Mouse (Mus musculus) gastrocnemius, postnatal 14 days (tissue): Measurements from ENCODE around the gene Rpp21. TPM values are rescaled to one million over a fixed set of nuclear protein-coding genes. Genes with fewer than 3 reads are reported as not detected.
"Not testable (repeated sequence)": the region's sequence is repeated elsewhere in the genome, so short reads cannot be mapped to it uniquely, and the experiment has no call there.

Experiments used
- DNase-seq: peaks from one replicate; pipeline ENCODE4 v3.0.0; 2021; ENCODE audit warnings: mixed read lengths
- intact Hi-C: fragments of 180-260 bp; cut with DNase I; formaldehyde crosslinking; loops from one replicate; pipeline ENCODE4 v1.15.1; 2025; ENCODE audit warnings: low total_unique reads
- total RNA-seq, 2 experiments: library from RNA; stranded (reverse); gene quantifications; 2 replicates each; pipeline ENCODE4 v1.2.3; 2021

The Rpp21 gene
- total RNA-seq, 2 experiments from 2014 or later: 22.5 to 23.4 TPM

DNA sequence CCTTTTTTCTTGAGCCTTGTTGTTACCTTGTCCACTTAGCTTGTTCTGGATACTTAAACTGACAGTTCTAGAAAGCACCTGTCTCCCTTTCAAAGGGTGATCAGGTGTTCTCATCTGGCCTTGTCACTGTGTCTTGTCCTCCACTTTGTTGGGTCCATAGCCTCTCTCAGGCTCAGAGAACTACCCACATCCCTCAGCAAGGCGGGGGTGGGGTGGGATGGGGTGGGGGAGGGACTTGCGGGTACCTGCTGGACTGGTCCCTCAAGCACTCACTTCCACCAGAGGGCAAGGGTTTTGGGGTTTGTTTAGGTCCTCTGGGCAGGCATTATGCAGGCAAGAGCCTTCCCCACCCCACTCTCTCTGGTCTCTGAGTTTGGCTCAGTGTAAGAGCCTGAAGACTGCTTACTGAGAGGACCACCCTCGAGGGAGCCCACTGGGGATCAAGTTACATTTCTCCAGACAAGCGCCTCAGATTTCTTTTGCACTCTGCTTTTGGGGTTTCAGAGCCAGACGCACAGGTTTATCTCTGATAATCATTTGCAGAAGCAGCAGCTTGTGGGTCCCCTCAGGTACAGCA is 17.1 kb downstream of the Rpp21 start:
- intact Hi-C loops: no loop called here

DNA sequence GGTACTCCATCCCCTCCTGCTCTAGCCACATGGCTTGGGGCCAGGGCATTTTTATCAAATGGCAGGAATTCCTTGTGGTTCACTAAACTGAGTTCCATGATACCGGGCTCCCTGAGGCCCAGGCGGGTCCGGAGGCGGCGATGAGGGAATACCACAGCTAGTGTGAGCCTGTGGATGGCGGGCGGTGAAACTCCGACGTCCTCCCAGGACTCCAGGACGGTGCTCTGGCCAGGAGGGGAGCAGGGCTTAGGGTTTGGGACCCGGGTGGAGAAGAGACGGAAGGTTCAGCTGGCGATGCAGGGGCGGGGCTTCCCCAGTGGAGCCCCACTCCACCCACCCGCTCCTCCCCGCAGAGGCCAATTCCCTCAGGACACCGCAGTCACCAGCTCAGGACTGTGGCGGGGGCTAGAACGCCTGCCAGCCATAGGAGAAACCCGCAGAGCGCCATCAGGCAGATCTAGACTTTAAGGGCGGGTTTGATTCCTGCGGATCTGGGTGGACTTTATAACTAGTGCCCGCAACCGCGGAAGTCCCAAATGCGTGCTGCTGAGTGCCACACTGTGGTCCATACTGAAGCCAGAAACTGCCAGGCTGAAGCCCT is 20.4 kb downstream of the Rpp21 start:
- intact Hi-C loops: no loop called here
- DNase-seq: no peak

More for the DNA sequence above, 17.1 kb downstream of the Rpp21 start:
- DNase-seq: no peak

DNA sequence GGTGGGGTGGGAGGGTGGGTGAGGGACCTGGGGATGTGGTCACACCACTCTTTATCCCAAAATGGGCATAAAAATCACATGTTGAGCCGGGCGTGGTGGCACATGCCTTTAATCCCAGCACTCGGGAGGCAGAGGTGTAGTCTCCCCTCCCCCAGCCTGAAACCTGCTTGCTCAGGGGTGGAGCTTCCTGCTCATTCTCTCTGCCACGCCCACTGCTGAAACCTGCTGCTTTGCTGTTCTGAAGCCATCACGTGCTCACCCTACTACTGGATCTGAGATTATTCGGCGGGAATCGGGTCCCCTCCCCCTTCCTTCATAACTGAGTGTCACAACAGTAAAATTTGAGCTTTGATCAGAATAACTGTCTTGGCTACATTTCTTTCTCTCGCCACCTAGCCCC is 22.6 kb downstream of the Rpp21 start:
- intact Hi-C loops, DNase-seq: not testable (repeated sequence)

DNA sequence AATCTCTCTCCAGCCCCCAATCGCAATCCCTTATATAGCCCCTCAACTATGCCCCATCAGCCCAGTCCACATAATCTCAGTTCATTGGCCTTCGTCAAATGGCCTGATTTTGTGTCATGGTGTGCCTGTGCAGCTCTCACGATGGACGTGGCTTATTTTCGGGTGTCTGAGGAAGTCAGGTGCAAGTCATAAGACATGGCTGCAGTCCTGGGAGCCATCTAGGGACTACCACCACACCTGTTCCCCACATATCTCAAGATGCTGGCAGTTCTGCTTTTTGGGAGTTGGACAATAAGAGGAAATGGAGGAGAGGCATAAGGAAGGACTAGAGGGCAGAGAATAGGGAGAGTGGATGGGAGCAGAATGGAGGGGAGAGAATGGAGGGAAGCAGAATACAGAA is 24.3 kb downstream of the Rpp21 start:
- DNase-seq: no peak
- intact Hi-C loops: no loop called here

DNA sequence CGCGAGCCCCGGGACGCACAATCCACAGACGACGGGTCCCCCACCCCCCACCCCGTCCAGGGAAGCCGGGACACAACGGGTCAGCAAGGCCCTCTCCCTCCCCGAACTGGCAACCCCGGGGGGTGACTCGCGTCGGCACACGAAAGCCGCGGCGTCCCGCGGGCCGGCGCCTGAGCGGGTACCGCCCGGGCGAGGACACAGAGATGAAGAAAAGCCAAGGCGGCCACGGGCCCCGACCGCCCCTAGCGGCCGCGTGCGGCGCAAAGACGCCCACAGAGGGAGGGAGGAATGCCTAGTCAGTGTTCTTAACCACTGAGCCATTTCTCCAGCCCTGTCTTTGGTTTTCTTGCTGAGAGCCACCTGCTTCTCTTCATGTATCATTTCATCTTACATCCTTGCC is 26.6 kb downstream of the Rpp21 start:
- peak; percentile 73 for DNase-seq
- intact Hi-C loops: no loop called here

DNA sequence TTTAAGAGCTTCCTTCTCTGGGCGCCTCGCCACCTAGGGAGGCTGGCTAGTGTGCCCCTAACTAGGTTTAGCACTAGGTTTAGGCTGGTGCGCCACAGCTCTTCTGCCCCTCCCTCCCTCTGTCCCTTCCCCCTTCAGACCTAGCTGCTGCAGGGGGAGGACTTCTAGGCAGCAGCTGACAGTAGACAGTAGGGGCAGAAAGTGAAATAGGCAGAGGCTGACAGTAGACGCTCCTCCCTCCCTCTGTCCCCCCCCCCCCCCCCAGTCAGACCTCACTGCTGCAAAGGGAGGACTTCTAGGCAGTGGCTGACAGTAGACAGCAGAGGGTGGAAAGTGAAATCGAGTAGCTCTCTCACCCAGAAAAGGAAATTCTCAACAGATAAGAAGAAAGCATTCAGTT is 28.8 kb downstream of the Rpp21 start:
- intact Hi-C loops: no loop called here
- DNase-seq: no peak

DNA sequence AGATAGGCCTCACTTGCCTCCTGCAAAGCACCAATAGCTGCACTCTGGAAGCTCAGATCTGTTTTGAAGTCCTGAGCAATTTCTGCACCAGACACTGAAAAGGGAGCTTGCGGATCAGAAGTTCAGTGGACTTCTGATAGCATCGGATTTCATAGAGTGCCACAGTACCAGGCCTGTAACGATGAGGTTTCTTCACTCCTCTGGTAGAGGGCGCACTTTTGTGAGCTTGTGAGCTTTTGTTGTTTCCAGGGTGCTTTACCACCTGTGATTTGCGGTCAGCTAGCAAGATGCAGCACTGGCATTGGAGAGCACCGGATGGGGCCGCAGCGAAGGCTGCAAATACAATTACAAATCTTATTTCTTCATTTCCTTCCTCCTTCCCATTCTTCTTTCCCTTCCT is 30.9 kb downstream of the Rpp21 start:
- DNase-seq: no peak

DNA sequence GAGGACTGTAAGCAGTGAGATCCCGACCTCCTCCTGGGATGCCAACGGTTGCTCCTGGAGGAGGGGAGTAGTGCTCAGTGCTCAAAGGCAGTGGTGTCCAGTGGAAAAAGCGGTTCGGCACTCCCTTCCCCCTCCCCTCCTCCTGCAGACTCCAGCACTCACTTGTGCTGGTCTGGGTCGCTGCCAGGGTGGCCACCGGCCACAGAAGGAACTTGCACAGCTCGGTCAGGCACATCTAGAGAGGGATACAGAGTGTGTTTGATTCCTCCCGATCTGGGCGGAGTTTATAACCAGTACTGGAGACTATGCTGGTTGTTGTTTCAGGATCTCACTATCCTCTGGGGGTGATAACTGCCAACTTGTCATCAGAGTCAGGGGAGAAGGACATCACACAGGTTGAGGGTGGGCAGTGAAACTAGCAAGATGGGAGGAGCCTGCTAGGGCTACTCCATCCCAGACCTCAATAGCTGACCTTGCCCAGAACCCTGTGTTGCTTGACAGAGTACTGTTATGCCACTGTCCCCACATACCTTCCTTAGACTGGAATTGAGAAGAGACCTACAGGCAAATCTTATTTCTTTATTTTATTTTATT is 32.5 kb downstream of the Rpp21 start:
- intact Hi-C loops: no loop called here
- no peak for DNase-seq

More for the DNA sequence above, 30.9 kb downstream of the Rpp21 start:
- intact Hi-C loops: no loop called here

DNA sequence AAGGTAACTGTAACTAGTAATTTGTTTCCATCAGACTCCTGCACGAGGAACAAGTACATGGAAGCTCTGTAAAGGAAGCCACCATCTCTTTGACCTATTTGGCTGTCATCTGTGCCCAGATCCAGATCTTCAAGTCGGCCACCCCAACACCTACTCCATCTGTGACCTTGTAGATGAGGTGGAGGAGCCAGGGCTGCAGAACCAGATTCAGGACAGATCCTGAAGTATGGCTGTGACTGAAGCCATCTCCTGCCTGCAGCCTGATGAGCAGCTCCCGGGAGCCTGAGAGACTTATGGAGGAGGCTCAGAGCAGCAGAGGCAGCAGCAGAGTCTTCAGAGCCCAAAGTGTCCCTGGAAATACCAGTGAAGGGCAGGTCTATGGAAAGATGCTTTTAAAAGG is 33.4 kb downstream of the Rpp21 start:
- intact Hi-C loops: no loop called here

DNA sequence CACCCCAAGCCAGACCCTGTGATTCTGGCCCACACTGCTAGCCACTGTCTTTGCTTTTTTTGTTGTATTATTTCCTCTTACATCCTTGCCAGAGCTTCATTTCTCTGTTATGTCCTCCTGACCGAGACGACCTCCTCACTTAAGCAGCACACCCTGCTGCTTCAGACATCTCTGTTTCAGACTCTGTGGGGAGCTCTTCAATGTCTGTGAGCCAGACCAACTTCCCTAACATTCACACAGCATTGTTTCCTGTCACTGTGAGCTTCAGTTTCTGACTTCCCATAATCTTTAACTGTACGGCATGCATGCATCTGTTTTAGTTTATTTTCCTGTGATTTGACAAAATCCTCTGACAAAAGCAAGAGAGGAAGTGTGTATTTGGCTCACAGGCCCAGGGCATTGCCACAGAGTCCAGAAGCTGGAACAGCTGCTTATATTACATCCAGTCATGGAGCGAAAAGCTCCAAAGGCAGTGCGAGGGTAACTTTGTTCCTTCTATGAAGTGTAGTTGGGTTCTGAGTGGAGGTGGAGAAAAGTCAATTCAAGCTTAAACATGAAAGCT is 39.2 kb downstream of the Rpp21 start:
- DNase-seq: no peak
- intact Hi-C loops: no loop called here

More for the DNA sequence above, 33.4 kb downstream of the Rpp21 start:
- DNase-seq: no peak

DNA sequence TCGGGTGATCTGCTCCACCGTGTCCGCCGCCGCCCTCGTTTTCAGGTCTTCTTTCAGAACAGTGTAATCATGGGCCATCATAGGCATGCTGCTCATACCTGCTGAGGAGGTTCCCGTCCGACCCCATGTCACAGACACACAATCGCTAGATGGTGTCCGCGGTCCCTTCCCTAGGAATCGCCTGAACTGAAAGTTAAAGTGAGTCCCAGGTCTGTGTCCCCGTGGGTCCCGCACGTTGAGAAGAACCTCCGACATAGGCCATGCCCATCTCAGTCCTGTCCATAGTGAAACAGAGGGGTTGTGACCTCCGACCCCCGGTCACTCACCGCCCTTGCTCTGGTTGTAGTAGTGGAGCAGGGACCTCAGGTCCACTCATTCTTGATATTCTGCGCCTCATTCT is 42.3 kb downstream of the Rpp21 start:
- DNase-seq: no peak
- intact Hi-C loops: no loop called here

DNA sequence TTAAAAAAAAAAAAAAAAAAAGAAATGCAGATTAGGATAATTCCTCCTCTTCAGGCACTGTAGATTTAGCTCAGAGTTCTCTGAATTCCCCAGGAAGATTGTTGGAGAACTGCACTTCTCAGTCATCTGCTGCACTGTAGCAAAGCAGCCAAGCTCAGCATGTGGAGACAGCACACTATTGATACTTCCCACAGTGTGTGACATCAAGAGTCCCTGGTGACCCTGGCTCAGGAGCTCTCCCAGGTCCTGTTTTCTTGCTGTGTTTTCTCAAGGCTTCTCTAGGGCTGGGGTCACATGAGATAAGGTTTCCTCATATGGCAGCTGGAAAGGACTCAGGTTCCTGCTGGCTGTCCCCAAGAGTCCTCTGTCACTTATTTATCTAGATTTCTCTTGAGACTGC is 51.0 kb downstream of the Rpp21 start:
- intact Hi-C loops: no loop called here
- DNase-seq: no peak

DNA sequence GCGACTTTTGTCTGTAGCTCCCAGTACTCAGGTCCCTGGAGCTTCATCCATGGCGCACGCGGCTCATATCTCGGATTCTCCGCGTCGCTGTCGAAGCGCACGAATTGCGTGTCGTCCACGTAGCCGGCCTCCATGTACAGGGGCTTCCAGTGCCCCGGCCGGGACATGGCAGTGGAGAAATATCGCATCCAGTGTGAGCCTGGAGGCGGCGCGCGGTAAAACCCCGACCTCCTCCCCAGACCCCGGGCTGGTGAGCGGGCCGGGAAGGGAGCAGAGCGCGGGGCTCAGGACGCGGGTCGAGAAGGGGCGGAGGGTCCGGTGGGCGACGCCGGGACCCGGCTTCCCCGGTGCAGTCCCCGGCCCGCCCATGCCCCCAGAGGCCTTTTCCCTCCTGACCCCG is 52.0 kb downstream of the Rpp21 start:
- no peak for DNase-seq
- intact Hi-C loops: no loop called here

Other genes with a start within 250 kb of the Rpp21 start
- under 1 TPM; 0.62 to 0.93 TPM for gene H2-T24, start 237.5 kb downstream of the Rpp21 start, total RNA-seq
- gene H2-T23, start 225.2 kb downstream of the Rpp21 start, total RNA-seq: 1 to 10 TPM; 6.4 to 7.7 TPM
- 1 to 10 TPM; 5.7 to 6.3 TPM for gene H2-T22, start 215.3 kb downstream of the Rpp21 start, total RNA-seq
- not detected for gene Gm6034, start 215.1 kb downstream of the Rpp21 start, total RNA-seq
- 1 to 10 TPM in 1 of 2 experiments, under 1 TPM in 1; 0.92 to 1.0 TPM for gene Gm11127, start 199.7 kb downstream of the Rpp21 start, total RNA-seq
- gene Gm19684, start 136.4 kb downstream of the Rpp21 start, total RNA-seq: not detected
- not detected for gene Gm7030, start 128.6 kb downstream of the Rpp21 start, total RNA-seq
- not detected for gene Gm8909, start 89.5 kb downstream of the Rpp21 start, total RNA-seq
- gene H2-T3, start 67.8 kb downstream of the Rpp21 start, total RNA-seq: not detected
- 1 to 10 TPM; 3.1 to 4.1 TPM for gene Trim39, start 14.2 kb upstream of the Rpp21 start, total RNA-seq
- gene H2-M10.2, start 28.4 kb upstream of the Rpp21 start, total RNA-seq: not detected
- gene H2-M10.1, start 68.1 kb upstream of the Rpp21 start, total RNA-seq: not detected
- not detected for gene H2-M10.3, start 110.3 kb upstream of the Rpp21 start, total RNA-seq
- not detected for gene H2-M10.4, start 204.3 kb upstream of the Rpp21 start, total RNA-seq